Mouse (Mus musculus): ENCODE measurements at regions not wholly inside any gene's neighbourhood (a gene's known extent, or its start where the extent isn't known, plus 50 kb on each side); places are given as distances from the start of the nearest gene placed in this dataset.
A peak's percentile ranks its signal among the peaks of the same experiment; 100 is the strongest.
"Not testable (repeated sequence)": the region's sequence is repeated elsewhere in the genome, so short reads cannot be mapped to it uniquely, and the experiment has no call there.

GRCm38 (mm10) chr6:47679946-47680345 is 84.8 kb upstream of the Ezh2 start:
- intact Hi-C loops (cut with DNase I); DNase-seq (ENCODE audit: extremely low spot score in 1 of 2, low spot score in 2 of 2): not testable (repeated sequence)

GRCm38 (mm10) chr6:47672741-47673140 is 77.6 kb upstream of the Ezh2 start:
- peak; percentile 15 to 65 for DNase-seq (ENCODE audit: extremely low spot score in 1 of 2, low spot score in 2 of 2)
- intact Hi-C loops (cut with DNase I) = not testable (repeated sequence)

- peak in 1 of 2 experiments; percentile 58 for DNase-seq (ENCODE audit: extremely low spot score in 1 of 2, low spot score in 2 of 2)
- intact Hi-C loops (cut with DNase I) = not testable (repeated sequence)
These were observed 57.7 kb upstream of the Ezh2 start for GRCm38 (mm10) chr6:47652880-47653279.

- DNase-seq (ENCODE audit: extremely low spot score in 1 of 2, low spot score in 2 of 2); intact Hi-C loops (cut with DNase I): not testable (repeated sequence)
These were observed 56.2 kb upstream of the Ezh2 start for GRCm38 (mm10) chr6:47651385-47651718.

- intact Hi-C loops (cut with DNase I) = no loop called here
- peak; percentile 95 to 98 for DNase-seq (ENCODE audit: extremely low spot score in 1 of 2, low spot score in 2 of 2)
These were observed 55.6 kb upstream of the Ezh2 start for GRCm38 (mm10) chr6:47650463-47651384.

GRCm38 (mm10) chr6:47649961-47650360 is 54.8 kb upstream of the Ezh2 start:
- intact Hi-C loops (cut with DNase I) = no loop called here
- peak; percentile 20 to 27 for DNase-seq (ENCODE audit: extremely low spot score in 1 of 2, low spot score in 2 of 2)

- intact Hi-C loops (cut with DNase I) = no loop called here
- DNase-seq (ENCODE audit: extremely low spot score in 1 of 2, low spot score in 2 of 2) = peak; percentile 9 to 32
These were observed 54.4 kb upstream of the Ezh2 start for GRCm38 (mm10) chr6:47649451-47649931.

- peak; percentile 3 to 30 for DNase-seq (ENCODE audit: extremely low spot score in 1 of 2, low spot score in 2 of 2)
- intact Hi-C loops (cut with DNase I) = no loop called here
These were observed 53.8 kb upstream of the Ezh2 start for GRCm38 (mm10) chr6:47648899-47649298.

- intact Hi-C loops (cut with DNase I) = no loop called here
These were observed 53.2 kb upstream of the Ezh2 start for GRCm38 (mm10) chr6:47648316-47648715.

GRCm38 (mm10) chr6:47647876-47648275 is 52.7 kb upstream of the Ezh2 start:
- peak in 1 of 2 experiments; percentile 37 for DNase-seq (ENCODE audit: extremely low spot score in 1 of 2, low spot score in 2 of 2)
- intact Hi-C loops (cut with DNase I) = no loop called here

More at GRCm38 (mm10) chr6:47648316-47648715, 53.2 kb upstream of the Ezh2 start:
- DNase-seq (ENCODE audit: extremely low spot score in 1 of 2, low spot score in 2 of 2) = peak in 1 of 2 experiments; percentile 18

- peak; percentile 8 to 21 for DNase-seq (ENCODE audit: extremely low spot score in 1 of 2, low spot score in 2 of 2)
- intact Hi-C loops (cut with DNase I) = no loop called here
These were observed 51.8 kb upstream of the Ezh2 start for GRCm38 (mm10) chr6:47646731-47647567.

GRCm38 (mm10) chr6:47646022-47646421 is 50.9 kb upstream of the Ezh2 start:
- intact Hi-C loops (cut with DNase I) = no loop called here
- DNase-seq (ENCODE audit: extremely low spot score in 1 of 2, low spot score in 2 of 2) = no peak
